In genomic region chr3:89348911-89349868, GRCm38 (mm10) we compare ENCODE assay signal across 8 mouse cellular contexts. TPM values are rescaled to one million over a fixed set of nuclear protein-coding genes. Genes with fewer than 3 reads are reported as not detected.
DNase-seq lines count a peak whose midpoint lies in the region; ATAC-seq and TF ChIP-seq lines count a peak whose summit lies in the region.

No protein-coding gene starts in this region.

- WGBS in liver, postnatal 0 days (ENCODE audit: insufficient replicate concordance) = 4% methylated on average over 38 of the region's 38 CpGs
- 2% methylated on average over 38 of the region's 38 CpGs for WGBS in olfactory bulb, adult 2 months

- no peak for TF ChIP-seq EP300 in liver, postnatal 0 days (IDR thresholded peaks at IDR 0.05; ENCODE audit: low read depth)

- ATAC-seq in inflammation-experienced regulatory T-cells, adult 6 months = peak; percentile 20
- ATAC-seq in liver, postnatal 0 days = peak; percentile 14; the same call in 1 of the 2 replicates
- no peak for ATAC-seq in activated CD4-positive, CD25-positive, alpha-beta regulatory T cell, adult 4 months

- peak overlapping the region; percentile 50 for H3K9ac ChIP-seq in liver, postnatal 0 days (replicated peaks)

- TF ChIP-seq POLR2A in testis, adult 2 months (IDR thresholded peaks at IDR 0.05; ENCODE audit: control insufficient read depth, low read depth, low read length) = no peak
- TF ChIP-seq POLR2A in olfactory bulb, adult 2 months (IDR thresholded peaks at IDR 0.05; ENCODE audit: insufficient read depth, low read depth, low read length) = no peak

- no peaks in the 10 kb centered on the region for H3K36me3 ChIP-seq in testis, adult 2 months (ENCODE audit: control insufficient read depth, insufficient read depth, low read length)
- no peaks in the 10 kb centered on the region for H3K36me3 ChIP-seq in liver, postnatal 0 days (replicated peaks; ENCODE audit: insufficient read depth, low read length)

- H3K4me2 ChIP-seq in liver, postnatal 0 days (ENCODE audit: low read depth, low read length) = peak overlapping the region; percentile 90

- no peaks in the 10 kb centered on the region for H3K9me3 ChIP-seq in liver, postnatal 0 days (ENCODE audit: low read length)

- peak overlapping the region; percentile 30; the same call in 1 of the 2 replicates for H3K27ac ChIP-seq in testis, adult 2 months (ENCODE audit: control insufficient read depth, insufficient read depth, low read depth, low read length)
- H3K27ac ChIP-seq in liver, postnatal 0 days (ENCODE audit: low read depth) = peak overlapping the region; percentile 34; the same call in 1 of the 2 replicates
- 0 out of 2 replicates have a peak overlapping the region, but pooled peaks have one; percentile 13 for H3K27ac ChIP-seq in olfactory bulb, adult 2 months (ENCODE audit: insufficient read depth, low read depth, low read length)

- TF ChIP-seq CTCF in testis, adult 2 months (IDR thresholded peaks at IDR 0.05; ENCODE audit: control insufficient read depth, insufficient read depth, insufficient replicate concordance, low read depth, low read length) = no peak
- TF ChIP-seq CTCF in liver, postnatal 0 days (IDR thresholded peaks at IDR 0.05; ENCODE audit: low read depth) = no peak
- TF ChIP-seq CTCF in olfactory bulb, adult 2 months (IDR thresholded peaks at IDR 0.05; ENCODE audit: insufficient read depth, low read depth, low read length) = no peak

- no peak for DNase-seq in testis, postnatal 14 days (ENCODE audit: low spot score)
- peak; percentile 56 for DNase-seq in cerebellum, adult 11-12 months
- peak; percentile 75 for DNase-seq in gastrocnemius, postnatal 25 days
- peak; percentile 34 for DNase-seq in liver, postnatal 0 days

- peaks cover 21% of the 10 kb centered on the region for H3K4me1 ChIP-seq in testis, adult 2 months (ENCODE audit: control insufficient read depth, insufficient read depth, low read length)
- peaks cover 14% of the 10 kb centered on the region for H3K4me1 ChIP-seq in liver, postnatal 0 days (ENCODE audit: insufficient read depth)
- H3K4me1 ChIP-seq in olfactory bulb, adult 2 months (ENCODE audit: control insufficient read depth, insufficient read depth, low read length) = peaks cover 12% of the 10 kb centered on the region

- no peaks in the 10 kb centered on the region for H3K27me3 ChIP-seq in testis, adult 2 months (ENCODE audit: control insufficient read depth, insufficient read depth, low read length)
- H3K27me3 ChIP-seq in liver, postnatal 0 days (ENCODE audit: insufficient read depth, low read length) = peaks cover 28% of the 10 kb centered on the region

- peak overlapping the region; percentile 84 for H3K4me3 ChIP-seq in testis, adult 2 months (ENCODE audit: control insufficient read depth, low read depth, low read length)
- peak overlapping the region; percentile 64 for H3K4me3 ChIP-seq in liver, postnatal 0 days (ENCODE audit: low read depth, low read length)
- H3K4me3 ChIP-seq in olfactory bulb, adult 2 months (ENCODE audit: insufficient read depth, low read depth, low read length) = peak overlapping the region; percentile 53

RNA-seq across cellular contexts. Expression of gene Adam15, which starts 0.6 kb away (rescaled TPM):
- 39.7 and 51.1 TPM in 2 replicates for polyA plus RNA-seq in testis, adult 2 months (2012; rRNA removed)
- 10 to 100 TPM; 21.9 to 24.6 TPM for total RNA-seq in gastrocnemius, postnatal 25 days (2021)
- polyA plus RNA-seq in inflammation-experienced regulatory T-cells, adult 6 months (2017; shearing (Covaris generic)) = 10 to 100 TPM in 2 of 3 experiments, 1 to 10 TPM in 1; 6.8 to 11.1 (median 10.8) TPM
- polyA plus RNA-seq in liver, postnatal 0 days (2015; fragmentation: Nextera tagmentation; extraction: Ambion mirVana) = 9.1 and 9.2 TPM in 2 replicates
- not detected in 2 replicates for polyA plus RNA-seq in olfactory bulb, adult 2 months (2012; ENCODE audit: insufficient read depth, insufficient read length, low replicate concordance, missing spikeins)
- 10 to 100 TPM in 1 of 2 experiments, 1 to 10 TPM in 1; 7.7 to 12.7 TPM for polyA plus RNA-seq in activated CD4-positive, CD25-positive, alpha-beta regulatory T cell, adult 4 months (2017; shearing (Covaris generic))

RNA-seq across cellular contexts. Expression of gene Efna4, which starts 11.4 kb away (rescaled TPM):
- 1.1 and 1.6 TPM in 2 replicates for polyA plus RNA-seq in testis, adult 2 months (2012; rRNA removed)
- under 1 TPM in 1 of 2 experiments, not detected in 1; 0.38 TPM for total RNA-seq in gastrocnemius, postnatal 25 days (2021)
- under 1 TPM in 2 of 3 experiments, not detected in 1; 0.49 to 0.59 TPM for polyA plus RNA-seq in inflammation-experienced regulatory T-cells, adult 6 months (2017; shearing (Covaris generic))
- 0.36 and 0.56 TPM in 2 replicates for polyA plus RNA-seq in liver, postnatal 0 days (2015; fragmentation: Nextera tagmentation; extraction: Ambion mirVana)
- polyA plus RNA-seq in olfactory bulb, adult 2 months (2012; ENCODE audit: insufficient read depth, insufficient read length, low replicate concordance, missing spikeins) = not detected in 2 replicates
- polyA plus RNA-seq in activated CD4-positive, CD25-positive, alpha-beta regulatory T cell, adult 4 months (2017; shearing (Covaris generic)) = under 1 TPM; 0.28 to 0.50 TPM

RNA-seq across cellular contexts. Expression of gene Dcst2, which starts 12.6 kb away (rescaled TPM):
- polyA plus RNA-seq in testis, adult 2 months (2012; rRNA removed) = 108 and 110 TPM in 2 replicates
- total RNA-seq in gastrocnemius, postnatal 25 days (2021) = not detected
- under 1 TPM in 2 of 3 experiments, not detected in 1; 0.20 to 0.54 TPM for polyA plus RNA-seq in inflammation-experienced regulatory T-cells, adult 6 months (2017; shearing (Covaris generic))
- polyA plus RNA-seq in liver, postnatal 0 days (2015; fragmentation: Nextera tagmentation; extraction: Ambion mirVana) = 0.05 TPM in 1 of 2 replicates, not detected in the other
- not detected in 2 replicates for polyA plus RNA-seq in olfactory bulb, adult 2 months (2012; ENCODE audit: insufficient read depth, insufficient read length, low replicate concordance, missing spikeins)
- polyA plus RNA-seq in activated CD4-positive, CD25-positive, alpha-beta regulatory T cell, adult 4 months (2017; shearing (Covaris generic)) = under 1 TPM in 1 of 2 experiments, not detected in 1; 0.15 TPM

RNA-seq across cellular contexts. Expression of gene Dcst1, which starts 15.9 kb away (rescaled TPM):
- polyA plus RNA-seq in testis, adult 2 months (2012; rRNA removed) = 74.5 and 81.0 TPM in 2 replicates
- not detected for total RNA-seq in gastrocnemius, postnatal 25 days (2021)
- polyA plus RNA-seq in inflammation-experienced regulatory T-cells, adult 6 months (2017; shearing (Covaris generic)) = under 1 TPM; 0.40 to 0.88 (median 0.71) TPM
- polyA plus RNA-seq in liver, postnatal 0 days (2015; fragmentation: Nextera tagmentation; extraction: Ambion mirVana) = 0.13 and 0.15 TPM in 2 replicates
- polyA plus RNA-seq in olfactory bulb, adult 2 months (2012; ENCODE audit: insufficient read depth, insufficient read length, low replicate concordance, missing spikeins) = not detected in 2 replicates
- polyA plus RNA-seq in activated CD4-positive, CD25-positive, alpha-beta regulatory T cell, adult 4 months (2017; shearing (Covaris generic)) = under 1 TPM; 0.54 to 0.79 TPM

RNA-seq across cellular contexts. Expression of gene Efna3, which starts 26.4 kb away (rescaled TPM):
- 9.9 and 13.3 TPM in 2 replicates for polyA plus RNA-seq in testis, adult 2 months (2012; rRNA removed)
- not detected for total RNA-seq in gastrocnemius, postnatal 25 days (2021)
- polyA plus RNA-seq in inflammation-experienced regulatory T-cells, adult 6 months (2017; shearing (Covaris generic)) = not detected
- polyA plus RNA-seq in liver, postnatal 0 days (2015; fragmentation: Nextera tagmentation; extraction: Ambion mirVana) = not detected in 2 replicates
- not detected in 2 replicates for polyA plus RNA-seq in olfactory bulb, adult 2 months (2012; ENCODE audit: insufficient read depth, insufficient read length, low replicate concordance, missing spikeins)
- polyA plus RNA-seq in activated CD4-positive, CD25-positive, alpha-beta regulatory T cell, adult 4 months (2017; shearing (Covaris generic)) = not detected

Comparison
In these comparisons a context has a peak if more than half of its experiments do, and no peak if none do; other contexts are left out.
1. RNA of gene Dcst2, which starts 12.6 kb away (polyA plus RNA-seq): 108 to 110 TPM in testis, adult 2 months; 0.20 to 0.54 TPM in inflammation-experienced regulatory T-cells, adult 6 months, 0.15 TPM in activated CD4-positive, CD25-positive, alpha-beta regulatory T cell, adult 4 months, 0.05 TPM in liver, postnatal 0 days and not detected in olfactory bulb, adult 2 months; every median in the first group is over 10 times any median in the second.
2. Peak in every context shown above with its lines, with median percentiles within 50 percentile points of each other: H3K27ac ChIP-seq and H3K4me3 ChIP-seq.